Mouse (Mus musculus): ENCODE measurements around the gene Srrm3.
A peak's percentile ranks its signal among the peaks of the same experiment; 100 is the strongest.

The Srrm3 gene

DNA sequence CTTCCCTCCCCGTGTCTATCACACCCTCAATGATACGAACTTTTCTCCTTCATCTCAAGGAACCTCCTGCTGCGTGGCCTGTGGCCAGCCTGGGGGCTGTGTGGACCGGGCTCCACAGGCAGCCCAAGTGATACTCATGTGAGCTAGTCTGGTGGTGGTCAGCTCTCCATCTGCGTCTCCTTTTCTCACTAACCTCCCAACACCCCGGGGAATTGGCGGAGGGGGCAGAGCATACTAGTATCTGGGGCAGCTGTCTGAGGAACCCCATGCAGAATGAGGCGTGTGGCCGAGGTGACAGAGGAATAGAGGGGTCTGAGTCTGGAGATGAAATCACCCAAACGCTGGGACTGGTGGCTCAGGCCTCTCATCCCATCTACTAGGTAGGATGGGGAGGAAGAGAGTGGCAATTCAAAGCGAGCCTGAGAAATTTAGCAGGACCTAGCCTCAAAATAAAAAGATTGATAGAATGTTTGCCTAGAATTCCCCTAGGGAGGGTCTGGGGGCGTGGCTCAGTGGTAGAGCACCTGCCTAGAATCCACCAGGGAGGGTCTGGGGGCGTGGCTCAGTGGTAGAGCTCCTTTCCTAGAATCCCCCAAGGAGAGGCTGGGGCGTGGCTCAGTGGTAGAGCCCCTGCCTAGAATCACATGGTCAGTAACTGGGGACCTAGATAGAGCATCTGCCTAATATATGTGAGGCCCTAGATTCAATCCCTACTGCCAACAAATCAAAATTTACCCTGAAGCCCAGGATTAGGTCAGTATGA, 63.2 kb downstream of the Srrm3 start:
- DNase-seq (ENCODE audit: low spot score in 2 of 2), result no peak

DNA sequence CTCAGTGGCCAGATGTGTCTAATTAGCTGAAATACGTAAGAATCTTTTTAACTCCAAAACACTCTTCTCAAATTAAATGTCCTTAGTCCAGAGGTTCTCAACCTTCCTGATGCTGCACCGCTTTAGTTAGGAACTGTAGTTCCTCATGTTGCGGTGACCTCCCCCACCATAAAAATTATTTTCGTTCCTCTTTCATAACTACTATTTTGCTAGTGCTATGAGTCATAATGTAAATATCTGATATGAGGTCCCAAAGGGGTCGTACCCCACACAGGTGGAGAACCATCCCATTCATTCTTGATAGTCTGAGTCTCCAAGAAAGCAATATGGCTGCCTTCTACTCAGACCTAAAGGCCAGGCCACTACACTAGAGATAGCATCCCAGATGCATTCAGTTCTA, 63.8 kb downstream of the Srrm3 start:
- DNase-seq (ENCODE audit: low spot score in 2 of 2), result no peak

DNA sequence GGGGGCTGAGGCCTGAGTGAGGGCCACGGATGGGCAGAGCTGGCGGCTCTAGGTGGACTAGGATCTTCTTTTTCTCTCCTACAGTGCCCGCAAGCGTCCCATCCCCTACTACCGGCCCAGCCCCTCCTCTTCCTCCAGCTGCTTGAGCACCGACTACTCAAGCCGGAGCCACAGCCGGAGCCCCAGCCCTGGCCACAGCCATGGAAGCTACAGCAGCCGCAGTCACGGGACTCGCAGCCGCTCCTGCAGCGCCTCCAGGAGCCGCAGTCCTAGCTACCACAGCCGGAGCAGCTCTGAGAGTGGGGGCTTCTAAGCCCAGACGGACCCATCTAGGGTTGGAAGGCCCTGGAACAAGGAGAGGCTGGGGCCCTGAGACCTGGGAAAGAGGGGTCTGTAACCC, 66.3 kb downstream of the Srrm3 start:
- DNase-seq (ENCODE audit: low spot score in 2 of 2), result no peak

DNA sequence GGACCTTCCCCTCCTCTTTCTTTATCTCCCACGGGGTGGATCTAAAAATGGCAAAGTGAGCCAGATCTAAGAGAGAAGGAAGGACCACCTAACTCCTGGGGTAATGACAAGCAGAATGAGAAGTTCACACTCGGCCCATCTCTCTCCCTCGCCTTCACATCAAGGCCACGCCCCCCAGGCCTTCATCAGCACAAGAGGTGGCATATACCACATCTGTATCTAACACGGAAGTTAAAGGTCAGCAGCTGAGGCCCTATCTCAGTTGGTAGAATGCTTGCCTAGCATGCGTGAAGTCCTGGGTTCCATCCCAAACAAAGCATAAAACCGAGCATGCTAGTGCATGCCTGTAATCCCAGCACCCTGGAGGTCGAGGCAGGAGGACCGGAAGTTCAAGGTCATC, 67.1 kb downstream of the Srrm3 start:
- DNase-seq (ENCODE audit: low spot score in 2 of 2), result no peak

DNA sequence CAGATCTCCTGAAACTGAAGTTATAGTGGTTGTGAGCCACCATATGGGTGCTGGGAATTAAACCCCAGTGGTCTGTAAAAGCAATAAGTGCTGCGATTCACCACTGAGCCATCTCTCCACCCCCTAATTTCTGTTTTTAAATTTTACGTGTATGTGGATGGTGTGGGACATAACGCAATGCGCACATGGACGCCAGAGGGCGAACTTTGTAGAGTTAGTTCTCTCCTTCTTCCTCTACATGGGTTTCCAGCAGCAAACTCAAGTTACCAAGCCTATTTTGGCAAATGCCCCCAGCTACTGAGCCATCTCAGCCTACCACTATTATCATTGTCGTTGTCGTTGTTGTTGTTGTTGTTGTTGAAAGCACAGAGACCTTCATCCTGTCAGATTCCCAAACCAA, 70.5 kb downstream of the Srrm3 start:
- peak in 1 of 2 experiments; percentile 60 for DNase-seq (ENCODE audit: low spot score in 2 of 2)

DNA sequence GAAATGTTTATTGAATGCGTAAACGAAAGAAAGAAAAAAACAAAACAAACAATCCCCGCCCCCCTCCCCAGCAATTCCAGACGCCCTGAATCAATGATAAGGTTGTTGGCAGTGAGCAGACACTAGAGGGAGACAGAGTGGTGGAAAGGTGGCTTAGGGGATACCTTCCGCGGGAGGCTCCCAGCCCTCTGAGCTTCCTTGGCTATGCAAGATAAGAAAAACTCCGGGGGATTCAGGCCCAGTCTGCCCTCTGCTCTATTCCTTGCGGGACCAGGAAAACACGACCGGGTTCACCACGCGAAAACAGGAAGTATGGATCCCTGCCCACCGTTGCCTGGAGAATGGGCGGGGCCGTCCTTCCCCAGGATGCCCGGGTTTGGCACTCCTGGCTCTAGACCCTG, 71.1 kb downstream of the Srrm3 start:
- DNase-seq (ENCODE audit: low spot score in 2 of 2), result no peak

DNA sequence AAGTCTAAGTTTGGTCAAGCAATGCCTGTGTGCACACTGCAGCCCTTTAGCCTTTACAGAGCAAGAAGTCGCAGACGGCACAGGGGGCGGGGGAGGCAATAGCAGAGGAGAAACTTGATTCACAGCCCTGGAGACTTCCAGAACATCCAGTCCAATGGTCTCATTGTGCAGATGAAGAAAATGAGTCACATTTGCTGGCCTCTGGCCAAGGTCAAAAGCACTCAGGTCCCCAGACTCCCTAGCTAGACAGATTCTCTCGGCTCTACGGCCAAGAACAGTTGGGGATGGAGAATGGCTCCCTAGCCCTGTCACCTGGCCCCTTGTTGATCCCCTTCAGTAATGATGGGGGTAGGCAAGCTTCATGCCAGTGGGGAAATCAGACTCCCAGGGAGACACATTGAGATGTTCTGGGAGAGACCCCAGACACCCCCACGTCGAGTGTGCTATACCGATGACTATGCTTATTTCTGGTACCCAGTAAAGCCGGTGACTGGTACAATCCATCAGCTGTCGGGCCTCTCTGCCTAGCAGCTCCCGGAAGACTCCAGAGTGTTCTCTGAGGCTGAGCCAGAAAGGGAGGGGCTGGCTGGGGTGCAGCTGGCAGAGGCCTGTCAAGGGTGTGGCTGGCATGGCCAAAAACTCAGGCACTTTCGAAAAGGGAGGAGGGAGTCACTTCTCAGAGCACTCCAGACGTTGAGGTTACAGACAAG, 72.9 kb downstream of the Srrm3 start:
- DNase-seq (ENCODE audit: low spot score in 2 of 2), result no peak

DNA sequence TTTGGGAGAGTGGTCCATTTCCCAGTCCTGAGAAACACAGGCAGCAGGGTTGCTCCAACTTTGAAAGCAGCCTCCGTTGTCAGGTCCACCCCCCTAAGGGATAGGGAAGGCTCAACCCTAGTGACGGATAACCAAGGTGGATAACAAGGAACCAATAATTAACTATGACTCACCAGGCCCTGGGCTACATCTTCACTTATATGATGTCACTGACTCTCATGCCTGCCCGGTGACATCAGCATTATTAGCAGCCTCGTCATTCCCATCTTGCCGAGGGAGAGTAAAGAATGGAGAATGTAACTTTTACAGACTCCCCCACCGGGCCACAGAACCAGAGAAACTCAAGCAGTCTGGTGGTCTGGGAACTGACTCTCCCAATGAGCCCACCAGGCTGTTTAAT, 78.0 kb downstream of the Srrm3 start:
- DNase-seq (ENCODE audit: low spot score in 2 of 2), result no peak

DNA sequence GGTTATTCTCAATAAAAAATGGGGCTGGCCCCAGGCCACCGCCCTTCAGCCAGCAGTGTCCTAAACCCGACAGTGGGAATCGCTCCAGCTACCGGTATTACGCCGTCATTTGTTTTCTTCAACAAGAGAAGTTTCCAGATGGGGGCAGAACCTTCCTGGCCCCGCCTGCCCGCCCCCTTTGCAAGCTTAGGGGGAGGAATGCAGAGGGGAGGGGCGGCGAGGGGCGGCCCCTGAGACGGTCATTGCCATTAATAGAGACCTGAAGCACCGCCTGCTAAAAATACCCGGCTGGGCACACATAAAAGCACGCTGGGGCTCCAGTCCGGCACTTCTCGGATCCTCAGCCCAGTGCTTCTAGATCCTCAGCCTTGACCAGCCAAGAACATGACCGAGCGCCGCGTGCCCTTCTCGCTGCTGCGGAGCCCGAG, 81.0 kb downstream of the Srrm3 start, which contains the start of gene Hspb1:
Gene Hspb1, plus strand, starts transcription at position 245 of the 428 bp plus-strand sequence.
- DNase-seq (ENCODE audit: low spot score in 2 of 2), result no peak

DNA sequence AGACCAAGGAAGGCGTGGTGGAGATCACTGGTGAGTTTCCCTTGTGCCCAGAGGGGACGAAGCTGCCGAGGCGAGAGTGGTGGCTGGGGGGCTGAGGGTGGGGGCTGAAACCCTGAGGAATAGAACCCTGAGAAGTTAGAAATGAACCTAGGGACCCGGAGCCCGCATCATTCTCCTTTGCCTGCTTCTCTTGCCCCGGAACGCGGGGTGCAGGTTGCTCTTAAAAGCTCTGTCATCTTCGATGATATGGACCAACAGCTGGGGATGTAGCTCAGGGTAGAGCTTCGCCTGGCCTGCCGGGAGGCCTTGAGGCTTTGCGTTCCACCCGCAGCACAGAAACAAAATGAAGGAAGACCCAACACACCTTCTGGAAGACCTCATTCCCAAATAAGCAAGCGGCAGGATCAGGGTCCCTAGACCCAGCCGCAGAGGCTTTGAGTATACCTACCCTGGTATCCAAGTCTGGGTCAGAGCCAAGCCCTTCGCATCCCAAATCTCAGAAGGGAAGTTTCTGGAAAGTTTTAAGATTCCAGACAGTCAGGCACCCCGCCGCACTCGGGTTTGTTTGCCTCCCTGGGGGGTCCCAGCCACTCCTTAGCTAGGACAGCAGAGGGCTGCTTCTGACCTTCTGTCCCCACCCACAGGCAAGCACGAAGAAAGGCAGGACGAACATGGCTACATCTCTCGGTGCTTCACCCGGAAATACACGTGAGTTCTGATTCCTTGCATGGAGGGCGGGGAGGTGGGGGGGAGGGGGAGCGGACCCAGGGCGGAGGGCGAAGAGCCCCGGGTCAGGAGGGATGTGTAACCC, 81.9 kb downstream of the Srrm3 start:
- no peak for DNase-seq (ENCODE audit: low spot score in 2 of 2)

DNA sequence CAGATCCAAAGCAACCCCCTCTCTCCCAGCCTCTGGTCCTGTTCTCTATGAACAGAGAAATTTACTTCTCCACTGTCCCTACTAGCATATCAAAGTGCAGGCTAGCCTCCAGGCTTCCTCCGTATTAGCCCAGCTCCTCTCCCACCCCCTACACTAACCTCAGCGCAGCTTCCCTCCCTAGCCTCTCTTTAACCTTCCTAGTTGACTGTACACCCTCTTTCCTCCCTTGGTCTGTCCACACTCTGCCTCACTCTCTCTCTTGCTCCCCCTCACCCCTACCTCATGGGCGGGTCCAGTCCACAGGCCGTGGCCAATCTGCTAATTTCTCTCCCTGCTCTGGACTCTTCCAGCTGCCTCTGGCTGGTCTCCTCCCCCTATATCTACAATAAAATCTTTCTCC, 83.6 kb downstream of the Srrm3 start:
- no peak for DNase-seq (ENCODE audit: low spot score in 2 of 2)

DNA sequence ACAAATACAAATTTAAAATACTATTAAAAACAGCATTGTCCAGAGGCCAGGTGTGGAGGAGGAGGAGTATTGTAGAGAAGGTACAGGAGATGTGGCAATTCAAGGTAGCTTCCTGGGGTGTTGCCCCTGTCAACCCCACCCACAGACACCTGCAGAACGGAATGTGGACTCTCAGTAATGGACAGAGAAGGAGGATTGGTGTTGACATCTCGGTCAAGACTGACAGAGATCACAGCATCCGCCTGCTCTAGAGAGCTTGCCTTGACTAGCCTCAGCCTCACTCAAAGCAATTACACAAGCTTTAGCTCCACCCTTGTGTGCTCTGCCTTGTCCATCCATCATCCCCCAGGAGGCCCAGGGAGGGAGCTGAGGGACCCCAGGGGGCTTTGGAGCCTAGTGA, 84.2 kb downstream of the Srrm3 start:
- no peak for DNase-seq (ENCODE audit: low spot score in 2 of 2)

DNA sequence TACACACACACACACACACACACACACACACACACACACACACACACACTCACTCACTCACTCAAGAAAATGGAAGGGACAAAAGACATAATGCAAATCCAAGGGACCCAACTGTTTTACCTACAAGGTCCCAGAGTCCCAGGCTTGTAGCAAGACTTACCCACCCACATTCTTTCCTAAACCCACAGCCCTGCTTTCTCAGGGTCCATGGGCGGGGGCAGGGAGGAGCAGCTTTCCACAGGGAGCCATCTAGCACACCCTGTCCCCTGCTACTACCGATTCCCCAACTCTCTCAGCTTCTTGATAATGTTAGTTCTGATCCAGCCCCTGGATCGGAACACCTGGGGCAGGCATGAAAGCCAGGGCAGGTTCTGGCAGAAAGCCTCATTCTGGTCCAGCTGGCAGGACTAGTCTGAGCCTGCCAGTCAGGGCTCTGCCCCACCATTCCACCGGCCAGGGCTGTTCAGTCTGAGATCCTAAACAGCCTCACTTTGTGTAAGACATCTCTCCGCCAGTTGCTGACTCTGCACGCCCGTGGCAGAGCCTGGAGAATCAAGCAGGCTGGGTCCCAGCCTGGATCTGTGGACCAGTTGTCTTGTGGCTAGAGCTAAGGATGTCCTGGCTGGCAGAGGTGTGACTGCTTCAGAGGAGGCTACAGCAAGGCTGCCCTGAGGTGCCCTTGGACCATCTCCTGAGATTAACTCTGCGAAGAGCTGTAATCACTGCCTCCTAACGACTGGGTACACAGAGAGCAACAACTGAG, 86.1 kb downstream of the Srrm3 start:
- DNase-seq (ENCODE audit: low spot score in 2 of 2), result no peak

DNA sequence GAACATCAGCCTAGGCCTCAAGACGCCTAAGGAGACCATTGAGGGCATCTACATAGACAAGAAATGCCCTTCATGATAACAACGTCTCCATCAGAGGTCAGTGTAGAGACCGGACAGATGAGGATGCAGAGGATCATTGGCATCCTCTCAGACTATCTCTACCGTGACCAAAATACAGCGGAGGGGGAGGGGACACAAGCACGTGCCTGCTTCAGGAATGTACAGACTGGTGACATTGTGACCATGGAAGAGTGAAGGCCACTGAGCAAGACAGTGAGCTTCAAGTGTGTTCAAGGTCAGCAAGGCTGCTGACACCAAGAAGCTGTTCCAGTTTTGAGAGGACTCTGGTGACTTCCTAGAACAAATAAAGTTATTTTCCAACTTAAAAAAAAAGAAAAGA, 88.3 kb downstream of the Srrm3 start:
- no peak for DNase-seq (ENCODE audit: low spot score in 2 of 2)

DNA sequence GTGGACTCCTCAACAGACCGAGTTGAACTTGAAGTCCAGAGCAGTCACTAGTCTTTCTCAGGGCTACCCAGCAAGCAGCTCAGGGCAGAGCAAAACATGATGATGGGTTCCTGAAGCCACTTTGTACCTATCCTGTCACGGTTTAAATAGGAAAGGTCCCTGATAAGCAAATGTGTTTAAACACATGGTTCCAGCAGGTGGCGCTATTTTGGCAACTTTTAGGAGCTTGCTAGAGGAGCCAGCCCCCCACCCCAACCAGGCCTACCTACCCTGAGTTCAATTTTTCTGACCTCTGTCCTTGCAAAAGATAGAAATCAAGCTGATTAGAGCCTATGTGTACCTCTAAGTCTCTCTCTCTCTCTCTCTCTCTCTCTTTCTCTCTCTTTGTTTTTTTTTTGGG, 91.3 kb downstream of the Srrm3 start:
- no peak for DNase-seq (ENCODE audit: low spot score in 2 of 2)

DNA sequence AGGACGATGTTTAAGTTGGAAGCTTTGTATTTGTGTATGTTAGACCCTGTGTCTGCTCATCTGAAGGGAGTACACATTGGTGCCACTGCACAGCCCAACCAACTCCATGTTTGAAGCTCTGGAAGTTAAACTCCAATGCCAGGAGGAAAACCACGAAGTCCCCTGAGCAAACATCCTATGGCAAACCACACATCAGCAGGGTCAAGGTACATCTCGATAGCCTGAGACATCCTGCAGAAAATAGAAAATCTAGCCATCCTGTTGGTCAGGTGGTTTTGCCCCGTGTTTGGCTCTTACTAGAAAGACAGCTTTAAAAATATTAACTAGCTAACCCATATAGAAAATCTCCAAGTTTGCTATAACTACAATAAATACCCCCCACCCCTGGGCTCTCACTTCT, 92.3 kb downstream of the Srrm3 start:
- no peak for DNase-seq (ENCODE audit: low spot score in 2 of 2)

DNA sequence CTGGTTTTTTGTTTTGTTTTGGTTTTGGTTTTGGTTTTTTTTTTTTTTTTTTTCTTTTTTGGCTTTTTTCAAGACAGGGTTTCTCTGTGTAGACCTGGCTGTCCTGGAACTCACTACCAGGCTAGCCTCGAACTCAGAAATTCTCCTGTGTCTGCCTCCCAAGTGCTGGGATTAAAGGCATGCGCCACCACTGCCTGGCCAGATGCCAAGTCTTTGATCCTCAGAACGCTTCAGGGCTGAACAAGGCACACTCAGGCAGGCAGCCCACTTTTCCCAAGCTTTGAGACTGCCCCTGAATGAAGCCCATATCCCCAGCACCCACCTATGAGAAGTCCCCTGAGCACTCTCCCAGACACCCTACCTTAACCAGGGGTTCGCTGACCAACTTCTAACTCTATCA, 93.1 kb downstream of the Srrm3 start:
- DNase-seq (ENCODE audit: low spot score in 2 of 2), result no peak

DNA sequence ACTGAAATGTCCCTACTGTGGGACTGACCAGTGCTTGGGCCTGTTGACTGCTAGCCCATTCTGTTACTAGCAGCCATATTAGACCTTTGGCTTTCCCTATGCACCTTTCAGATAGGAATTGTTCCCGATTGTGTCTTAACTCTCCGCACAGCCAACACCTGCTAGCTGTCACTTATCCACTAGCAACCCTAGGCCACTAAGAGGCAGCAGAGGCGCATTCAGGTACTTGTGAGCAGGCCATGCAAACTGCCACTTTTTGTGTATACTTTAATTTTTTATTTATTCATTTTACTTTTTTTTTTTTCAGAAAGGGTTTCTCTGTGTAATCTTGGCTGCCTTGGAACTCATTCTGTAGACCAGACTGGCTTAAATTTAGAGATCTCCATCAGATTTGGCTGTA, 94.0 kb downstream of the Srrm3 start:
- no peak for DNase-seq (ENCODE audit: low spot score in 2 of 2)

DNA sequence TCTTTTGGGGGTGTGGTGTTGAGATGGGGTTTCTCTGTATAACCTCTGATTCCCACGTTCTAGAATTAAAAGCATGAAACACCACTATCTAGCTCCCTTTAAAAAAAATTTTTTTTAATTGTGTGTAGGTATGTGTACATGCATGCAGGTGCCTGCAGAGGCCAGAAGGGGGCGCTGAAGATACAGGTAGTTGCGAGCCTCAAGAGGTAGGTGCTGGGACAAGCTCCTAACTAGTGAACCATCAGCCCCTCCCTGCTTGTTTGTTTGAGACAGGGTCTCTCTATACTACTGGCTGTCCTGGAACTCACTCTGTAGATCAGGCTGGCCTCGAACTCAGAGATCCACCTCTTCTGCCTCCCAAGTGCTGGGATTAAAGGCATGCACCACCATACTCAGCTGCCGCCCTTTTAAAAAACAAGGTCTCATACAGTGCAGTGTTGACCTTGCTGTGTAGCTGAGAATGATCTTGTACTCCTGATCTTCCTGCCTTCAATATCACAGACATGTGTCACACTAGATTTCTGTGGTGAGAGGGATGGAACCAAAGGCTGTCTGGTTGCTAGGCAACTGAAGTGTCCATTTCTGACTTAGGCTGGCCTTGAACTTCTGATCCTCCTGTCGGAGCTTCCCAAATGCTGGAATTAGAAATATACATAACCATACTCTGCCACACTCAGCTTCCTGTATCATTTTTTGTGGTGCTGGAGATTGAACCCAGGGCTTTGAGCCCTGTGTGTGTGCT, 94.8 kb downstream of the Srrm3 start:
- no peak for DNase-seq (ENCODE audit: low spot score in 2 of 2)

DNA sequence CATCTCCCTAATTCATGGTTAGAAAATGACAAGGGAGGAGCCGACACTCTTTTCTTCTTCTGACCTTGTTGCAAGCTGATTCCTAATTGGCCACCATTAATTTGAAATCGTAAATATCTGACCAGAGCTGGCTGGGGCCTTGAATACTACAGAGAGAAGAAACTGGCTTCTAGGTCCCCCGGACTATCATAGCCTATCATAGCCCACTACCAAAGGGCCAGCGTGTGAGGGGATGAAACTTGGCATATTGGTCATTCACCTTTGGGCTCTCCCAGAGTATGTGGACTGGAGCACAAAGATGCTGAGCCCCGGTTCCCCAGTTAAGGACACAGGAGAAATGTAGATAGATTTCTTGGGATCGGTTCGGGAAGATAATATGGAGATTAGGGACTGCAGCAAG, 96.4 kb downstream of the Srrm3 start:
- no peak for DNase-seq (ENCODE audit: low spot score in 2 of 2)

DNA sequence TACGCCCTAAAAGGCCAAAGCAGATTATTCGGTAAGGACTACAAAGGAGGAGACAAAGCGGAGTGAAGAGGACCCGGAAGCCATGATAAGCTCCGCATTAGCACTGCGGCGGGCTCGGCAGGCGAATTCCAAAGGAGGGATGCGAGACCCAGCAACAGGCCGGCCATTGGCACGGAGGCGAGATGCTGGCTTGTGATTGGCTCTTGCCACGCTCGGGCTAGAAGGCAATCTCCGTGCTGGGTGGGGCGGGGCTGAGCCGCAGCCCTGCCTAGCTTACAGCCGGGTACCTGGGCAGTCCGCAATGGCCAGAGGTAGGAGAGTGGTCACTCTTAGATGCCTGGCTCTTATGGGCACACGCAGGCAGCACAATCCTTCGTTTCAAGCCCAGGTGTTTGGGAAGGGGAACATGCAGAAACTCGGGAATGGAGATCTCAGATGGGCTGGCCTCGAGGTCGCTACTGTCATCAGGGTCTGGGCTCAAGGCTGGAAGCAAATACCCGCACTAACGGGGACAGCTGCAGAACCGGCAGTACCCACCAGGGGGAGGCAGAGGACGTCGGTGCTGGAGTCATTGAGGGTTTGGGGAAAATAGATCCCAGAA, 97.0 kb downstream of the Srrm3 start:
- peak; percentile 88 to 93 for DNase-seq (ENCODE audit: low spot score in 2 of 2)
